Mouse (Mus musculus): ENCODE measurements around the gene Mesp2. TPM values are rescaled to one million over a fixed set of nuclear protein-coding genes. Genes with fewer than 3 reads are reported as not detected.

Mesp2 gene
- polyA plus RNA-seq, 1 experiment from 2014 or later, result 0.19 TPM

- Histone ChIP-seq H3K27ac (peak overlapping the region; percentile 49), H3K9ac (peak overlapping the region; percentile 69), H3K27me3 (no peaks in the 10 kb centered on the region), H3K4me1 (peaks cover 39% of the 10 kb centered on the region), H3K4me2 (replicated peaks) (peak overlapping the region; percentile 81), H3K4me3 (peak overlapping the region; percentile 55), H3K36me3 (no peaks in the 10 kb centered on the region), H3K9me3 (no peaks in the 10 kb centered on the region)
- ATAC-seq (ENCODE audit: low FRiP score, low read depth), result peak; percentile 92
- 4% methylated on average over 53 of the region's 53 CpGs for WGBS
Measured at GRCm38 (mm10) chr7:79847456-79848451, 37.2 kb downstream of the Mesp2 start.

GRCm38 (mm10) chr7:79856305-79856704 is 45.8 kb downstream of the Mesp2 start:
- Histone ChIP-seq H3K9me3 (no peaks in the 10 kb centered on the region), H3K27ac (no peak overlapping the region), H3K4me2 (replicated peaks) (no peak overlapping the region), H3K36me3 (no peaks in the 10 kb centered on the region), H3K4me3 (no peak overlapping the region), H3K4me1 (peaks cover 35% of the 10 kb centered on the region), H3K9ac (no peak overlapping the region), H3K27me3 (no peaks in the 10 kb centered on the region)
- WGBS, result 84% methylated on average over 4 of the region's 4 CpGs
- ATAC-seq (ENCODE audit: low FRiP score, low read depth), result no peak

- no peak for ATAC-seq (ENCODE audit: low FRiP score, low read depth)
- peak overlapping the region; percentile 72 for H3K27ac ChIP-seq
- H3K36me3 ChIP-seq, result no peaks in the 10 kb centered on the region
- WGBS, result 59% methylated on average over 11 of the region's 11 CpGs
- peaks cover 36% of the 10 kb centered on the region for H3K4me1 ChIP-seq
- no peak overlapping the region for H3K9ac ChIP-seq
- no peaks in the 10 kb centered on the region for H3K9me3 ChIP-seq
- peak overlapping the region; percentile 33 for H3K4me2 ChIP-seq (replicated peaks)
- H3K27me3 ChIP-seq, result no peaks in the 10 kb centered on the region
- H3K4me3 ChIP-seq, result no peak overlapping the region
Measured at GRCm38 (mm10) chr7:79858202-79858934, 47.8 kb downstream of the Mesp2 start.

GRCm38 (mm10) chr7:79858956-79859630 is 48.6 kb downstream of the Mesp2 start:
- Histone ChIP-seq H3K4me1 (peaks cover 36% of the 10 kb centered on the region), H3K36me3 (no peaks in the 10 kb centered on the region), H3K9ac (no peak overlapping the region), H3K9me3 (no peaks in the 10 kb centered on the region), H3K27me3 (no peaks in the 10 kb centered on the region), H3K27ac (peak overlapping the region; percentile 72; the same call in 1 of the 2 replicates), H3K4me3 (no peak overlapping the region), H3K4me2 (replicated peaks) (peak overlapping the region; percentile 33; the same call in 1 of the 2 replicates)
- no peak for ATAC-seq (ENCODE audit: low FRiP score, low read depth)
- 66% methylated on average over 9 of the region's 9 CpGs for WGBS

- Histone ChIP-seq H3K27ac (no peak within 1 kb of the TSS), H3K9me3 (no peaks in the 10 kb centered on the region), H3K4me1 (peaks cover 25% of the 10 kb centered on the region), H3K4me2 (replicated peaks) (no peak within 1 kb of the TSS), H3K9ac (no peak within 1 kb of the TSS), H3K4me3 (no peak within 1 kb of the TSS), H3K27me3 (no peaks in the 10 kb centered on the region), H3K36me3 (no peaks in the 10 kb centered on the region)
- WGBS, result 71% methylated on average over 9 of the region's 9 CpGs
- no peak for ATAC-seq (ENCODE audit: low FRiP score, low read depth)
Measured at GRCm38 (mm10) chr7:79860811-79861210, 50.3 kb downstream of the Mesp2 start, which contains the start of gene Anpep. TSS of gene Anpep (minus strand) at chr7:79861059.

- WGBS, result 91% methylated on average over 8 of the region's 8 CpGs
- H3K36me3 ChIP-seq, result no peaks in the 10 kb centered on the region
Measured at GRCm38 (mm10) chr7:79861794-79862193, 51.3 kb downstream of the Mesp2 start.

More at GRCm38 (mm10) chr7:79861794-79862193, 51.3 kb downstream of the Mesp2 start:
- H3K27ac ChIP-seq, result no peak overlapping the region
- no peaks in the 10 kb centered on the region for H3K27me3 ChIP-seq
- no peak overlapping the region for H3K9ac ChIP-seq
- H3K4me3 ChIP-seq, result no peak overlapping the region
- no peaks in the 10 kb centered on the region for H3K9me3 ChIP-seq
- no peak for ATAC-seq (ENCODE audit: low FRiP score, low read depth)
- peaks cover 30% of the 10 kb centered on the region for H3K4me1 ChIP-seq
- H3K4me2 ChIP-seq (replicated peaks), result no peak overlapping the region

Other genes with a start within 250 kb of the Mesp2 start
- not detected in 2 replicates for gene Rhcg, start 193.1 kb upstream of the Mesp2 start, polyA plus RNA-seq (2015; fragmentation: Nextera tagmentation; extraction: Ambion mirVana)
- gene Ticrr, start 150.5 kb upstream of the Mesp2 start, polyA plus RNA-seq (2015; fragmentation: Nextera tagmentation; extraction: Ambion mirVana), result 9.1 and 9.7 TPM in 2 replicates
- 6.5 and 6.9 TPM in 2 replicates for gene Kif7, start 95.0 kb upstream of the Mesp2 start, polyA plus RNA-seq (2015; fragmentation: Nextera tagmentation; extraction: Ambion mirVana)
- gene Plin1, start 77.8 kb upstream of the Mesp2 start, polyA plus RNA-seq (2015; fragmentation: Nextera tagmentation; extraction: Ambion mirVana), result not detected in 2 replicates
- 9.9 and 11.7 TPM in 2 replicates for gene Pex11a, start 67.6 kb upstream of the Mesp2 start, polyA plus RNA-seq (2015; fragmentation: Nextera tagmentation; extraction: Ambion mirVana)
- 0.11 and 0.27 TPM in 2 replicates for gene Wdr93, start 67.6 kb upstream of the Mesp2 start, polyA plus RNA-seq (2015; fragmentation: Nextera tagmentation; extraction: Ambion mirVana)
- gene Mesp1, start 16.9 kb upstream of the Mesp2 start, polyA plus RNA-seq (2015; fragmentation: Nextera tagmentation; extraction: Ambion mirVana), result not detected in 2 replicates
- 15.2 and 18.4 TPM in 2 replicates for gene Anpep, start 50.3 kb downstream of the Mesp2 start, polyA plus RNA-seq (2015; fragmentation: Nextera tagmentation; extraction: Ambion mirVana)
- 31.6 and 32.6 TPM in 2 replicates for gene Ap3s2, start 109.9 kb downstream of the Mesp2 start, polyA plus RNA-seq (2015; fragmentation: Nextera tagmentation; extraction: Ambion mirVana)
- gene Arpin, start 124.6 kb downstream of the Mesp2 start, polyA plus RNA-seq (2015; fragmentation: Nextera tagmentation; extraction: Ambion mirVana), result 18.8 and 20.3 TPM in 2 replicates
- gene Zfp710, start 214.1 kb downstream of the Mesp2 start, polyA plus RNA-seq (2015; fragmentation: Nextera tagmentation; extraction: Ambion mirVana), result 15.0 and 15.9 TPM in 2 replicates